Mouse (Mus musculus) liver, embryonic 13.5 days (tissue): ENCODE data around the gene Ubn2. TPM values are rescaled to one million over a fixed set of nuclear protein-coding genes. Genes with fewer than 3 reads are reported as not detected.
"Not testable (repeated sequence)": the region's sequence is repeated elsewhere in the genome, so short reads cannot be mapped to it uniquely, and the experiment has no call there.

Experiments used
- ATAC-seq: fragments of 200-750 bp; cut with Nextera tagmentation; 2 replicates; pipeline ENCODE4 v1.8.0; 2017; ENCODE audit warnings: low read depth, mild to moderate bottlenecking, moderate number of reproducible peaks, moderate library complexity
- DNase-seq: peaks from one replicate; pipeline ENCODE4 v3.0.0; 2022
- H3K27ac ChIP-seq: fragments of 300-500 bp; sonication (generic); 2 replicates; pipeline ENCODE4 v1.5.1; 2015; ENCODE audit warnings: moderate library complexity, mild to moderate bottlenecking, inconsistent platforms
- H3K27me3 ChIP-seq: fragments of 300-500 bp; sonication (generic); 2 replicates; pipeline ENCODE4 v1.6.1; 2015; ENCODE audit warnings: mild to moderate bottlenecking, inconsistent platforms
- H3K36me3 ChIP-seq: fragments of 300-500 bp; sonication (generic); 2 replicates; pipeline ENCODE4 v1.6.1; 2015; ENCODE audit warnings: mild to moderate bottlenecking, inconsistent platforms
- H3K4me1 ChIP-seq: fragments of 300-500 bp; sonication (generic); replicated peaks from 2 replicates; pipeline ENCODE4 v1.6.1; 2015; ENCODE audit warnings: inconsistent platforms
- H3K4me2 ChIP-seq: fragments of 300-500 bp; sonication (generic); 2 replicates; pipeline ENCODE4 v1.6.1; 2015; ENCODE audit warnings: inconsistent platforms, mild to moderate bottlenecking, moderate library complexity
- H3K4me3 ChIP-seq: fragments of 300-500 bp; sonication (generic); replicated peaks from 2 replicates; pipeline ENCODE4 v1.5.1; 2015; ENCODE audit warnings: mild to moderate bottlenecking, inconsistent platforms
- H3K9ac ChIP-seq: fragments of 300-500 bp; sonication (generic); 2 replicates; pipeline ENCODE4 v1.6.1; 2015; ENCODE audit warnings: mild to moderate bottlenecking, inconsistent platforms
- H3K9me3 ChIP-seq: fragments of 300-500 bp; sonication (generic); replicated peaks from 2 replicates; pipeline ENCODE4 v1.6.1; 2016; ENCODE audit warnings: inconsistent platforms
- WGBS: fragments of 180-500 bp; shearing (Covaris S2); methylation state at CpG from one replicate; pipeline ENCODE4 v1.1.7; 2015; ENCODE audit not compliant: insufficient replicate concordance; 5-methylcytosine and 5-hydroxymethylcytosine counted together
- polyA plus RNA-seq: library from polyadenylated mRNA; unstranded; fragments of >200 nt; fragmentation: Nextera tagmentation; extraction: Ambion mirVana; gene quantifications from 2 replicates; pipeline ENCODE4 v1.2.1, GENCODE M21; 2015

Ubn2 gene
- polyA plus RNA-seq, 1 experiment from 2014 or later: 4.9 TPM

DNA sequence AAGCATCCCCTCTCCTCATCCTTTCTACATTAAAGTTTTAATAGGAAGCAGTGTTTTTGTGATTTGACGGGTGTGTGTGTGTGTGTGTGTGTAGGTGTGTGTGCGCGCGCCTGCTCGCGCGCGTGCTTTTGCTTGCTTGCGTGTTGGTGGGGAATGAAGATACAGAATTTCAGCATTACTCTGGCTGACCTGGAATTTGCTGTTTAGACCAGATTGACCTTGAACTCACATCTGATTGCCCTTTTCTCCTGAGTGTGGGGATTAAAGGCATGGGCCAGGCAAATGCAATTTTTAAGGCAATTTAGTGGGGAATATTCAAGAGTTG, 101.6 kb downstream of the Ubn2 start:
- Histone ChIP-seq H3K36me3 (no peaks in the 10 kb centered on the region), H3K4me3 (peak overlapping the region; percentile 78), H3K9me3 (no peaks in the 10 kb centered on the region), H3K9ac (peak overlapping the region; percentile 88), H3K27me3 (no peaks in the 10 kb centered on the region), H3K4me1 (peaks cover 25% of the 10 kb centered on the region), H3K4me2 (peak overlapping the region; percentile 76), H3K27ac (peak overlapping the region; percentile 92; the same call in 1 of the 2 replicates)
- WGBS: under 1% methylated on average over 9 of the region's 9 CpGs
- ATAC-seq (no peak), DNase-seq (no peak)

DNA sequence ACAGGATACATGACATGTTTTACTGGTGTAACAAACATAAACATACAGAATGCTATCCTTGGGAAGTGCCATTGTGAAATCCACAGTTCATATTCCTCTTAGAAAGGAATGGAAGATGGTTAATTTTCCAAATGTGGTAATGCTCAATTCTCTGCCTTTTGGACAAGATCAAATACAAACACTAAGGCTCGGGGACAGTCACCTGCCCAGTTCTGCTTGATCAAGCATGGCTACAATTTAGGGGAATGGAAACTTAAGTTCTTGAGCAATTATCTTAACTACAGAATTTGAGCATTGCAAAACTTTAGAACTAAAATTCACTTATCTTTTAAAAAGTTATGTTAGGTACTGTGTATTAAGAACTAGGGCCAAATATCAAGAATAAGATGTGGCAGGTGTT, 102.0 kb downstream of the Ubn2 start:
- Histone ChIP-seq H3K4me3 (peak overlapping the region; percentile 78), H3K9ac (peak overlapping the region; percentile 88), H3K36me3 (no peaks in the 10 kb centered on the region), H3K9me3 (no peaks in the 10 kb centered on the region), H3K4me1 (peaks cover 25% of the 10 kb centered on the region), H3K4me2 (peak overlapping the region; percentile 76), H3K27ac (no peak overlapping the region), H3K27me3 (no peaks in the 10 kb centered on the region)
- 73% methylated on average over 1 of the region's 1 CpGs for WGBS
- ATAC-seq (no peak), DNase-seq (no peak)

DNA sequence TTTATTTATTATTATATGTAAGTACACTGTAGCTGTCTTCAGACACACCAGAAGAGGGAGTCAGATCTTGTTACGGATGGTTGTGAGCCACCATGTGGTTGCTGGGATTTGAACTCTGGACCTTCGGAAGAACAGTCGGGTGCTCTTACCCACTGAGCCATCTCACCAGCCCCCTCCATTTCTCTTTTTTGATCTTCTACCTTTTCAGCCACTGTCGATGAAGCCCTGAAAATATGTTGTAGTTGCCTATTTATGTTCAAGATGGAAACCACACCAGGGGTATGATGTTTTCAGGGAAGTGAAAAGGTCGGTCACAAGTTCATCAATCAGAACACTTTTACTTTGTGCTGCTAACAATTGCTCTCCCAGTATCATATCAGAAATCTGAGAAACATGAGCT, 110.4 kb downstream of the Ubn2 start:
- not testable (repeated sequence) for H3K27ac ChIP-seq, H3K9me3 ChIP-seq, H3K36me3 ChIP-seq, H3K4me1 ChIP-seq, H3K9ac ChIP-seq, DNase-seq, H3K4me3 ChIP-seq, ATAC-seq, H3K4me2 ChIP-seq, H3K27me3 ChIP-seq
- 75% methylated on average over 4 of the region's 5 CpGs for WGBS

DNA sequence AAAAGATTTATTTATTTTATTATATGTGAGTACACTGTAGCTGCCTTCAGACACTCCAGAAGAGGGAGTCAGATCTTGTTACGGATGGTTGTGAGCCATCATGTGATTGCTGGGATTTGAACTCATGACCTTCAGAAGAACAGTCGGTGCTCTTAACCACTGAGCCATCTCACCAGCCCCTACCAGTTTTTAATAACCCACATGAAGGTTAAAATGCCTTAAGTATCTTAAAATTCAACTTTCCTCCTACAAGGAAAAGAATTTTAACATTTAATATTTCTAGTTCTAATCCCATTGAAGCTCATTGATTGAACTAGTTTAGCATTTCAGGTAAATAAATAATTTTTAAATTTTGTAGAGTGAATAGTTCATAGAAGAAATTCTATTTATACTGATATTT, 113.3 kb downstream of the Ubn2 start:
- H3K4me1 ChIP-seq: peaks cover 17% of the 10 kb centered on the region
- H3K36me3 ChIP-seq, DNase-seq, H3K9me3 ChIP-seq, ATAC-seq, H3K4me2 ChIP-seq, H3K27me3 ChIP-seq, H3K9ac ChIP-seq, H3K27ac ChIP-seq, H3K4me3 ChIP-seq: not testable (repeated sequence)
- 69% methylated on average over 2 of the region's 2 CpGs for WGBS

DNA sequence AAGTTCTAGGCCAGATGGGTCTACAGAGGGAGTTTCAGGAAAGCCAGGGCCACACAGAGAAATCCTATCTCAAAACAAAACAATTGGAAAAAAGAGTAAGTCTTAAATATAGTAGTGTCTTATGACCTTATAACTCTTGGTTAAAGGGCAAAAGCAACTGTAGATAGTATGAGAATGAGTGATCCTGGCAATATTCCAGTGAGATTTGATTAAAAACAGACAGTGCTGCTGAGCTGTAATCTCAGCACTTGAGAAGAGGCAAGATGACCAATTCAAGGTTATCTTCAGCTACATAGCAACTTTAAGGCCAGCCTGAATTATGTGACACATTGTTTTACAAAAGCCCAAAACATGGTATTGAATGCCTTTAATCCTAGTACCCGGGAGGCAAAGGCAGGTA, 114.0 kb downstream of the Ubn2 start:
- 72% methylated on average over 1 of the region's 1 CpGs for WGBS
- Histone ChIP-seq H3K27me3 (no peaks in the 10 kb centered on the region), H3K9ac (no peak overlapping the region), H3K9me3 (no peaks in the 10 kb centered on the region), H3K4me2 (no peak overlapping the region), H3K36me3 (no peaks in the 10 kb centered on the region), H3K27ac (no peak overlapping the region), H3K4me3 (no peak overlapping the region), H3K4me1 (peaks cover 17% of the 10 kb centered on the region)
- DNase-seq: no peak
- no peak for ATAC-seq

DNA sequence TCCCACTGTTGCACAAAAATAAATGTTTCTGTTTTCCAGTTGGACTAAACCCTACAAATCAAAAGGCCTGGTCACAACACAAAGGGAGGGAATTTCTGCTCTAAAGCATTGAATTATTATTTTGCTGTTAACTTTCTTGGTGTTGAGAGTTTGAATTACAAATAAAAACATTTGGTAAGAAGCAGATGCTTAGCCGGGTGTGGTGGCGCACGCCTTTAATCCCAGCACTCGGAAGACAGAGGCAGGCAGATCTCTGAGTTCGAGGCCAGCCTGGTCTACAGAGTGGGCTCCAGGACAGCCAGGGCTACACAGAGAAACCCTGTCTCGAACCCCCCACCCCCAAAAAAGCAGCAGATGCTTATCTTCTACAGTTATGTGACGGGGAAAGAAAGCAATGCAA, 114.8 kb downstream of the Ubn2 start:
- H3K4me3 ChIP-seq, ATAC-seq, H3K9ac ChIP-seq, H3K36me3 ChIP-seq, H3K4me2 ChIP-seq, DNase-seq, H3K9me3 ChIP-seq, H3K27me3 ChIP-seq: not testable (repeated sequence)
- H3K27ac ChIP-seq: 0 out of 2 replicates have a peak overlapping the region, but pooled peaks have one; percentile 8
- 81% methylated on average over 7 of the region's 7 CpGs for WGBS
- peaks cover 19% of the 10 kb centered on the region for H3K4me1 ChIP-seq

DNA sequence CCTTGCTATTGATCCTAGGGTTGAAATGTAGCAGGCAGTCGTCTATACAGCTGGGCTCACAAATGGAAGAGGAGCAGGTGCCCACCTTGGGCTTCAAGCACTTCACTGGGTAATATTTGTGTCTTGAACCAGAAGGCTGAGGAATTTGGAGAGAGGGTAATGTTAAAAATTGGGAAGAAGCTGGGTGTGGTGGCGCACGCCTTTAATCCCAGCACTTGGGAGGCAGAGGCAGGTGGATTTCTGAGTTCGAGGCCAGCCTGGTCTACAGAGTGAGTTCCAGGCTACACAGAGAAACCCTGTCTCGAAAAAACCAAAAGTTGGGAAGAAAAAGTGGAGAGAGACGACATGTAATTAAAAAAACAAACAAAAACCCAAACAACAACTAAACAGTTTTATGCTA, 116.1 kb downstream of the Ubn2 start:
- H3K4me2 ChIP-seq: peak overlapping the region; percentile 74
- 72% methylated on average over 6 of the region's 6 CpGs for WGBS
- not testable (repeated sequence) for ATAC-seq, H3K9me3 ChIP-seq, H3K27me3 ChIP-seq, DNase-seq, H3K36me3 ChIP-seq
- peak overlapping the region; percentile 100 for H3K27ac ChIP-seq
- H3K4me1 ChIP-seq: peaks cover 31% of the 10 kb centered on the region
- H3K9ac ChIP-seq: peak overlapping the region; percentile 96
- peak overlapping the region; percentile 83 for H3K4me3 ChIP-seq

DNA sequence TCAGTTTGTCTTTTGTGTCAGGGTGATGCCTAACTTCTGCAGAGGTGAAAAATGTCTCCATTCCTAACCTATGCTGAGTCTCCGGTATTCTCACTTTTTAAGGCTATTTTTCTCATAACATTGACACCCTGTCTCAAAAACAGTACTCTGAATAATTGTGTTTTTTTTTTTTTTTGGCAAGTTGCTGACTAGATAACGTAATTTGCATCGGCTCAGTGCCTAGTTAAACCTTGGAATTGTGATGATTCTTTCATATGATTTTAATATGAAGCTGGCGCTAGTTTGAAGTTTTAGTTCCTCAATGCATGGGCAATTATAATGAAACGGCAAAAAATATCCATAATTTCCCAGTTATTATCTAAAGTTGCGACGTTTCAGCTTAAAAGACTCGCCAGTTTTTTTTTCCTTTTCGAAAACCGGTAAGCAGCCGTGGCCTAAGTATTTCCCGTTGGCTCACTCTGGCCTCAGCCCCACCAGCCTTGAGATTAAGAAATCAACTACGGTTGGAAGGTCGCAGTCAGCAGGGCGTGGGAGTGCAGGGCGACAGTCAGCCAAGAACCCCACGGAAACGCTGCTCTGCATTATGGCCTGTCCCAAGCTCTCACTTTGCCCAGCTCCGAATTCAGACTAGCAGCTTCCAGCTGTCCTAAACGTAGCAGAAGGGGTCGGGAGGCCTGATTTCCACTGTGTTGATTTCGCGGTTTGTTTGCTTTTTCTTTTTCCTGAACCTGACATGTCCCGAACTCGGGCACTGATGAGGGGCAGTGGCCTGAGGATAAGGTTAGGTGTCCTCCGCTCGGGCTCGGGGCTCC, 116.7 kb downstream of the Ubn2 start:
- ATAC-seq (peak; percentile 65), DNase-seq (peak; percentile 76)
- Histone ChIP-seq H3K4me2 (peak overlapping the region; percentile 74), H3K4me1 (peaks cover 34% of the 10 kb centered on the region), H3K36me3 (peaks cover 11% of the 10 kb centered on the region), H3K27ac (peak overlapping the region; percentile 100), H3K9ac (peak overlapping the region; percentile 96), H3K9me3 (no peaks in the 10 kb centered on the region), H3K27me3 (no peaks in the 10 kb centered on the region), H3K4me3 (peak overlapping the region; percentile 83)
- 4% methylated on average over 28 of the region's 28 CpGs for whole genome bisulfite sequencing

DNA sequence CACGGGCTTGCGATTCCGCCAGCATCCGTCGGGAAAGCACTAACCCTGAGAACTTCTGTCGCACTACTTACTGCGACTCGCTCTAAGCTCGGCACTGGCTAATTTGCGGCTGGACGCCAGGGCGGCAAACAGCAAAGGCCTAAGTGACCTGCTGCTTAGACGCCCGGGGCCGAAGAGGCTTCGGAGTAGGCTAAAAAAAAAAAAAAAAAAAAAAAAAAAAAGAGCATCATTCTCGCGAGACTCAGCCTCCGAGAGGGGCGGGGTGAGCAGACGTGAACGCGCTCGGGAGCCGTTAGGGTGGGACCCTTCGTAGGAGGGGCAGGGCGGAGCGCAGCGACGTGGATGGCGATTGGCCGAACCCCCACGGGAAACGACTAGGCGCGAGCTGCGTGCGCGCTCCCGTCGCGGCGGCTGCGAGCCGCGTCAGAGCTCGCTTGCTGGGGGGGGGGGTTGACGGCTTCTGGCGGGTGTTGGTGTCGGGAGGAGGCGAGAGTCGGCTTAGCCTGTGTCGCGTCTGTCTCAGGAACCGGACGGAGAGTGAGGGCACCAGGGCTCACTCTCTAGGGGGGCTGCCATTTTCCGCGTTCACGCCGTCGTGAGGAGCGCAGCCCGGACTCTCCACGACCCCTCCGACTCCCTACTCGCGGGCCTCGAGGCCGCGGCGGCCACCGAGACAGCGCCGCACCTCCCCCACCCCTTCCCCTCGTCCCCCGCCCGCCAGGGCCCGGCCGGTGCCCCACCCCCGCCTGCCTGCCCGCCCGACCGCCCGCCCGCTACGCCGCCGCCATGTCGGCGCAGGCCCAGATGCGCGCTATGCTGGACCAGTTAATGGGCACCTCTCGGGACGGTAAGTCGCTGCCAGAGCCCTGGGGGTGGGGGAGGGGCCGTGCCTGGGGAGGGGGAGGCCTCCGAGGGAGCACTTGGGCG, 117.6 kb downstream of the Ubn2 start, which contains the start of gene Luc7l2:
Gene Luc7l2 (plus strand): TSS at position 273 of the 927 bp plus-strand sequence.
- peaks cover 43% of the 10 kb centered on the region for H3K4me1 ChIP-seq
- no peaks in the 10 kb centered on the region for H3K27me3 ChIP-seq
- peak within 1 kb of the TSS; percentile 100 for H3K27ac ChIP-seq
- DNase-seq: peak; percentile 96
- peak within 1 kb of the TSS; percentile 83 for H3K4me3 ChIP-seq
- WGBS: under 1% methylated on average over 91 of the region's 98 CpGs
- peaks cover 19% of the 10 kb centered on the region for H3K36me3 ChIP-seq
- peak; percentile 77 for ATAC-seq
- no peaks in the 10 kb centered on the region for H3K9me3 ChIP-seq
- peak within 1 kb of the TSS; percentile 96 for H3K9ac ChIP-seq
- H3K4me2 ChIP-seq: peak within 1 kb of the TSS; percentile 74

DNA sequence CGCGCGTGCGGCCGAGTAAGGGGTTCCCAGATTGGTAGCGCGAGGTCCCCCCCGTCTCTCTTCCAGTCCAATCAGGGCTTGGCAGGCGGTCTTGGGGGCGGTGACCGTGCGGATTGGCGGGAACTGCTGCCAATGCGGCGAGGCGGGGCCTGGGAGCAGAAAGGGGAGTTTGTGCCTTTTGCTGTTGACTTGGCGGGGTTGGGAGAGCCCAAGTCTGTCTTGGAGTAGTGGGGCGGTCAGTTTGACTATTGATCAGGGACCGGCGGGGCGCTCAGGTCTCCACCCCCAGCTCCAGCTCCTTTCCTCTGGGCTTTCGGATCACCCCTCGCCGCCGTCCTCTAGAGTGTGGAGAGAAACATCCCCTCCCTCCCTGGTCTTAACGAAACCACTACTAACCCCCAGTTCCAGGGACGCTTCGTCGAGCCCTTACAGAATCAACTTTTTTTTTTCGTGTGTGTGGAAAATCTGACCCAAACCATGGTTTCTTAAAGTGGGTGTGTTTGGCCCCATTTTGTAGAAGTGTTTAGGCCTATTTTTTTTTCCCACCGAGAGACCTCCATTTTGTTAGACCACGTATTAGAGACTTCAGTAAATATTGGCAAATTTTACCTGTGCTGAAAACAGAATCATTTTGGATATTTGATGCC, 118.4 kb downstream of the Ubn2 start:
- WGBS: under 1% methylated on average over 32 of the region's 32 CpGs
- ATAC-seq: peak; percentile 90

DNA sequence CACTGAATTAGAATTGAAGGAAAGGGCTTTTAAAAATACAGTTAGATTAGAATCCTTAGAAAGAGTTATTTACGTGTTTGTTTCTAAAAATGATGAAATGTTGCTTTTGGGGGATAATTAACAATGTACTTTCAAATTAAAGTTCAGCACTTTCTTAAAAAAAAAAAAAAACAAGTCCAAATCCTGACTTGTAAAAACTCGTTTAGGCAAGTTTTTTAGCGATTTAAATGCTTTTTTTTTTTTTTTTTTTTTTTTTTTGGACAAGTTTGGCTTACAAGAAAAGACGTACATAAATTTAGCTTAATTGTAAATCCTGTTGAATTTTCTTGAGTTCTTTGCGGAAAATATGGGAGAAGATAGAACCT, 118.9 kb downstream of the Ubn2 start:
- WGBS: 12% methylated on average over 5 of the region's 5 CpGs
- H3K4me1 ChIP-seq: peaks cover 46% of the 10 kb centered on the region
- H3K4me3 ChIP-seq: peak overlapping the region; percentile 83
- no peaks in the 10 kb centered on the region for H3K9me3 ChIP-seq
- DNase-seq: no peak
- ATAC-seq: no peak
- peak overlapping the region; percentile 100 for H3K27ac ChIP-seq
- H3K4me2 ChIP-seq: peak overlapping the region; percentile 58
- peak overlapping the region; percentile 89 for H3K9ac ChIP-seq
- H3K36me3 ChIP-seq: peaks cover 23% of the 10 kb centered on the region
- H3K27me3 ChIP-seq: no peaks in the 10 kb centered on the region

More for the DNA sequence above, 118.4 kb downstream of the Ubn2 start:
- Histone ChIP-seq H3K9ac (peak overlapping the region; percentile 89), H3K36me3 (peaks cover 20% of the 10 kb centered on the region), H3K4me2 (peak overlapping the region; percentile 58), H3K4me1 (peaks cover 43% of the 10 kb centered on the region), H3K27me3 (no peaks in the 10 kb centered on the region), H3K4me3 (peak overlapping the region; percentile 83), H3K9me3 (no peaks in the 10 kb centered on the region), H3K27ac (peak overlapping the region; percentile 100)
- DNase-seq: peak; percentile 98
